Mouse (Mus musculus): ENCODE measurements at regions not wholly inside any gene's neighbourhood (a gene's known extent, or its start where the extent isn't known, plus 50 kb on each side); places are given as distances from the start of the nearest gene placed in this dataset.

GRCm38 (mm10) chr14:45817756-45818155 lies 159.8 kb upstream of the Ddhd1 start:
- Histone ChIP-seq H3K4me3 (ENCODE audit: control insufficient read depth, low read depth, low read length) (no peak overlapping the region), H3K27ac (ENCODE audit: control insufficient read depth, insufficient read depth, low read depth, low read length) (no peak overlapping the region), H3K27me3 (ENCODE audit: control insufficient read depth, insufficient read depth, low read length) (no peaks in the 10 kb centered on the region), H3K36me3 (ENCODE audit: control insufficient read depth, insufficient read depth, low read length) (no peaks in the 10 kb centered on the region), H3K4me1 (ENCODE audit: control insufficient read depth, insufficient read depth, low read length) (no peaks in the 10 kb centered on the region)
- TF ChIP-seq CTCF (IDR thresholded peaks at IDR 0.05; ENCODE audit: control insufficient read depth, insufficient read depth, insufficient replicate concordance, low read depth, low read length) (no peak), POLR2A (IDR thresholded peaks at IDR 0.05; ENCODE audit: control insufficient read depth, low read depth, low read length) (no peak)

GRCm38 (mm10) chr14:45824601-45825000 lies 166.7 kb upstream of the Ddhd1 start:
- no peak overlapping the region for H3K27ac ChIP-seq (ENCODE audit: control insufficient read depth, insufficient read depth, low read depth, low read length)
- no peak for TF ChIP-seq CTCF (IDR thresholded peaks at IDR 0.05; ENCODE audit: control insufficient read depth, insufficient read depth, insufficient replicate concordance, low read depth, low read length)
- TF ChIP-seq POLR2A (IDR thresholded peaks at IDR 0.05; ENCODE audit: control insufficient read depth, low read depth, low read length), result no peak
- H3K4me3 ChIP-seq (ENCODE audit: control insufficient read depth, low read depth, low read length), result no peak overlapping the region
- H3K27me3 ChIP-seq (ENCODE audit: control insufficient read depth, insufficient read depth, low read length), result no peaks in the 10 kb centered on the region
- H3K36me3 ChIP-seq (ENCODE audit: control insufficient read depth, insufficient read depth, low read length), result no peaks in the 10 kb centered on the region
- no peaks in the 10 kb centered on the region for H3K4me1 ChIP-seq (ENCODE audit: control insufficient read depth, insufficient read depth, low read length)

GRCm38 (mm10) chr14:45826023-45826422 lies 168.1 kb upstream of the Ddhd1 start:
- Histone ChIP-seq H3K27ac (ENCODE audit: control insufficient read depth, insufficient read depth, low read depth, low read length) (no peak overlapping the region), H3K36me3 (ENCODE audit: control insufficient read depth, insufficient read depth, low read length) (no peaks in the 10 kb centered on the region), H3K27me3 (ENCODE audit: control insufficient read depth, insufficient read depth, low read length) (no peaks in the 10 kb centered on the region), H3K4me3 (ENCODE audit: control insufficient read depth, low read depth, low read length) (no peak overlapping the region), H3K4me1 (ENCODE audit: control insufficient read depth, insufficient read depth, low read length) (no peaks in the 10 kb centered on the region)
- TF ChIP-seq POLR2A (IDR thresholded peaks at IDR 0.05; ENCODE audit: control insufficient read depth, low read depth, low read length) (no peak), CTCF (IDR thresholded peaks at IDR 0.05; ENCODE audit: control insufficient read depth, insufficient read depth, insufficient replicate concordance, low read depth, low read length) (no peak)

- Histone ChIP-seq H3K4me3 (ENCODE audit: control insufficient read depth, low read depth, low read length) (no peak overlapping the region), H3K36me3 (ENCODE audit: control insufficient read depth, insufficient read depth, low read length) (no peaks in the 10 kb centered on the region), H3K4me1 (ENCODE audit: control insufficient read depth, insufficient read depth, low read length) (no peaks in the 10 kb centered on the region), H3K27ac (ENCODE audit: control insufficient read depth, insufficient read depth, low read depth, low read length) (no peak overlapping the region), H3K27me3 (ENCODE audit: control insufficient read depth, insufficient read depth, low read length) (no peaks in the 10 kb centered on the region)
- TF ChIP-seq POLR2A (IDR thresholded peaks at IDR 0.05; ENCODE audit: control insufficient read depth, low read depth, low read length) (no peak), CTCF (IDR thresholded peaks at IDR 0.05; ENCODE audit: control insufficient read depth, insufficient read depth, insufficient replicate concordance, low read depth, low read length) (no peak)
Observed at GRCm38 (mm10) chr14:45827096-45827495, 169.2 kb upstream of the Ddhd1 start.

GRCm38 (mm10) chr14:45830457-45830856 lies 172.5 kb upstream of the Ddhd1 start:
- Histone ChIP-seq H3K36me3 (ENCODE audit: control insufficient read depth, insufficient read depth, low read length) (no peaks in the 10 kb centered on the region), H3K4me3 (ENCODE audit: control insufficient read depth, low read depth, low read length) (no peak overlapping the region), H3K27me3 (ENCODE audit: control insufficient read depth, insufficient read depth, low read length) (no peaks in the 10 kb centered on the region), H3K4me1 (ENCODE audit: control insufficient read depth, insufficient read depth, low read length) (no peaks in the 10 kb centered on the region), H3K27ac (ENCODE audit: control insufficient read depth, insufficient read depth, low read depth, low read length) (no peak overlapping the region)
- TF ChIP-seq POLR2A (IDR thresholded peaks at IDR 0.05; ENCODE audit: control insufficient read depth, low read depth, low read length), result no peak
- TF ChIP-seq CTCF (IDR thresholded peaks at IDR 0.05; ENCODE audit: control insufficient read depth, insufficient read depth, insufficient replicate concordance, low read depth, low read length), result no peak

- no peaks in the 10 kb centered on the region for H3K27me3 ChIP-seq (ENCODE audit: control insufficient read depth, insufficient read depth, low read length)
- H3K4me3 ChIP-seq (ENCODE audit: control insufficient read depth, low read depth, low read length), result no peak overlapping the region
- H3K4me1 ChIP-seq (ENCODE audit: control insufficient read depth, insufficient read depth, low read length), result no peaks in the 10 kb centered on the region
- no peak for TF ChIP-seq POLR2A (IDR thresholded peaks at IDR 0.05; ENCODE audit: control insufficient read depth, low read depth, low read length)
- TF ChIP-seq CTCF (IDR thresholded peaks at IDR 0.05; ENCODE audit: control insufficient read depth, insufficient read depth, insufficient replicate concordance, low read depth, low read length), result no peak
- no peaks in the 10 kb centered on the region for H3K36me3 ChIP-seq (ENCODE audit: control insufficient read depth, insufficient read depth, low read length)
- no peak overlapping the region for H3K27ac ChIP-seq (ENCODE audit: control insufficient read depth, insufficient read depth, low read depth, low read length)
Observed at GRCm38 (mm10) chr14:45837039-45837438, 179.1 kb upstream of the Ddhd1 start.

GRCm38 (mm10) chr14:45843829-45844228 lies 185.9 kb upstream of the Ddhd1 start:
- no peak for TF ChIP-seq POLR2A (IDR thresholded peaks at IDR 0.05; ENCODE audit: control insufficient read depth, low read depth, low read length)
- no peak for TF ChIP-seq CTCF (IDR thresholded peaks at IDR 0.05; ENCODE audit: control insufficient read depth, insufficient read depth, insufficient replicate concordance, low read depth, low read length)
- Histone ChIP-seq H3K27ac (ENCODE audit: control insufficient read depth, insufficient read depth, low read depth, low read length) (no peak overlapping the region), H3K27me3 (ENCODE audit: control insufficient read depth, insufficient read depth, low read length) (no peaks in the 10 kb centered on the region), H3K36me3 (ENCODE audit: control insufficient read depth, insufficient read depth, low read length) (no peaks in the 10 kb centered on the region), H3K4me1 (ENCODE audit: control insufficient read depth, insufficient read depth, low read length) (no peaks in the 10 kb centered on the region), H3K4me3 (ENCODE audit: control insufficient read depth, low read depth, low read length) (no peak overlapping the region)

GRCm38 (mm10) chr14:45850588-45850987 lies 192.6 kb upstream of the Ddhd1 start:
- Histone ChIP-seq H3K4me3 (ENCODE audit: control insufficient read depth, low read depth, low read length) (no peak overlapping the region), H3K27ac (ENCODE audit: control insufficient read depth, insufficient read depth, low read depth, low read length) (no peak overlapping the region), H3K4me1 (ENCODE audit: control insufficient read depth, insufficient read depth, low read length) (no peaks in the 10 kb centered on the region), H3K36me3 (ENCODE audit: control insufficient read depth, insufficient read depth, low read length) (no peaks in the 10 kb centered on the region), H3K27me3 (ENCODE audit: control insufficient read depth, insufficient read depth, low read length) (no peaks in the 10 kb centered on the region)
- no peak for TF ChIP-seq CTCF (IDR thresholded peaks at IDR 0.05; ENCODE audit: control insufficient read depth, insufficient read depth, insufficient replicate concordance, low read depth, low read length)
- no peak for TF ChIP-seq POLR2A (IDR thresholded peaks at IDR 0.05; ENCODE audit: control insufficient read depth, low read depth, low read length)
